Mouse (Mus musculus): Measurements from ENCODE around the gene Phpt1. TPM values are rescaled to one million over a fixed set of nuclear protein-coding genes. Genes with fewer than 3 reads are reported as not detected.

The Phpt1 gene
- total and polyA plus RNA-seq, 2 experiments from 2014 or later: 37.9 to 248 TPM

- ATAC-seq (ENCODE audit: insufficient read depth, low read depth) (no peak), DNase-seq (ENCODE audit: low spot score) (no peak)
- TF ChIP-seq EP300 (IDR thresholded peaks at IDR 0.05; ENCODE audit: low read depth): no peak
- no peak for TF ChIP-seq CTCF (IDR thresholded peaks at IDR 0.05; ENCODE audit: low read depth)
- Histone ChIP-seq H3K9me3 (replicated peaks; ENCODE audit: control insufficient read depth, low read length) (no peaks in the 10 kb centered on the region), H3K4me3 (ENCODE audit: low read depth, low read length) (no peak overlapping the region), H3K4me2 (ENCODE audit: low read depth, low read length) (no peak overlapping the region), H3K4me1 (ENCODE audit: control insufficient read depth, insufficient read depth) (peaks cover 8% of the 10 kb centered on the region; the same call in 1 of the 2 replicates), H3K27ac (ENCODE audit: low read depth) (no peak overlapping the region), H3K9ac (replicated peaks; ENCODE audit: low read depth, low read length) (no peak overlapping the region), H3K36me3 (replicated peaks; ENCODE audit: control insufficient read depth, insufficient read depth, low read length) (peaks cover 34% of the 10 kb centered on the region), H3K27me3 (ENCODE audit: control insufficient read depth, insufficient read depth, low read length) (no peaks in the 10 kb centered on the region)
- WGBS: 95% methylated on average over 4 of the region's 4 CpGs
Observed at GRCm38 (mm10) chr2:25540541-25540948, 34.5 kb downstream of the Phpt1 start.

GRCm38 (mm10) chr2:25536531-25536930 lies 38.5 kb downstream of the Phpt1 start:
- H3K4me3 ChIP-seq (ENCODE audit: low read depth, low read length): no peak overlapping the region
- H3K27me3 ChIP-seq (ENCODE audit: control insufficient read depth, insufficient read depth, low read length): no peaks in the 10 kb centered on the region
- H3K9me3 ChIP-seq (replicated peaks; ENCODE audit: control insufficient read depth, low read length): no peaks in the 10 kb centered on the region
- WGBS: 48% methylated on average over 8 of the region's 8 CpGs
- no peak for TF ChIP-seq EP300 (IDR thresholded peaks at IDR 0.05; ENCODE audit: low read depth)
- no peak for TF ChIP-seq CTCF (IDR thresholded peaks at IDR 0.05; ENCODE audit: low read depth)
- H3K4me2 ChIP-seq (ENCODE audit: low read depth, low read length): no peak overlapping the region
- ATAC-seq (ENCODE audit: insufficient read depth, low read depth) (no peak), DNase-seq (ENCODE audit: low spot score) (no peak)
- H3K4me1 ChIP-seq (ENCODE audit: control insufficient read depth, insufficient read depth): peaks cover 11% of the 10 kb centered on the region; the same call in 1 of the 2 replicates
- peaks cover 52% of the 10 kb centered on the region for H3K36me3 ChIP-seq (replicated peaks; ENCODE audit: control insufficient read depth, insufficient read depth, low read length)
- H3K27ac ChIP-seq (ENCODE audit: low read depth): no peak overlapping the region
- H3K9ac ChIP-seq (replicated peaks; ENCODE audit: low read depth, low read length): no peak overlapping the region

DNA sequence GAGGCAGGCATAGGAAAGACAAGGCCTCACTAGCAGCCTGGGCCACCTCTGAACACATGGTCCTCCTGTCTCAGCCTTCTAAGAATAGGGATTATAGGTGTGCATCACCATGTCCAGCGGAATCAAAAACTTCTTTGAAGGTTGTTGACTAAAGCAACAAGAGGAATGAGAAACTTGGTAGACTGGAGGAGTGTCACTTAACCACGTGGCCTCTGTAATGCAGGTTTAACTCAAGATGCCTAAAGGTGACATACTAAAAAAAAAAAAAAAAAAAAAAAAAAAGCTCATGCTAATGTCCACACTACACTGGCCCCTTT lies 40.2 kb downstream of the Phpt1 start:
- TF ChIP-seq CTCF (IDR thresholded peaks at IDR 0.05; ENCODE audit: low read depth) (no peak), EP300 (IDR thresholded peaks at IDR 0.05; ENCODE audit: low read depth) (no peak)
- 87% methylated on average over 2 of the region's 2 CpGs for WGBS
- Histone ChIP-seq H3K27me3 (ENCODE audit: control insufficient read depth, insufficient read depth, low read length) (no peaks in the 10 kb centered on the region), H3K27ac (ENCODE audit: low read depth) (peak overlapping the region; percentile 56; the same call in 1 of the 2 replicates), H3K4me1 (ENCODE audit: control insufficient read depth, insufficient read depth) (peaks cover 11% of the 10 kb centered on the region; the same call in 1 of the 2 replicates), H3K9ac (replicated peaks; ENCODE audit: low read depth, low read length) (no peak overlapping the region), H3K9me3 (replicated peaks; ENCODE audit: control insufficient read depth, low read length) (no peaks in the 10 kb centered on the region), H3K4me3 (ENCODE audit: low read depth, low read length) (no peak overlapping the region), H3K36me3 (replicated peaks; ENCODE audit: control insufficient read depth, insufficient read depth, low read length) (peaks cover 68% of the 10 kb centered on the region), H3K4me2 (ENCODE audit: low read depth, low read length) (no peak overlapping the region)
- ATAC-seq (ENCODE audit: insufficient read depth, low read depth) (no peak), DNase-seq (ENCODE audit: low spot score) (no peak)

DNA sequence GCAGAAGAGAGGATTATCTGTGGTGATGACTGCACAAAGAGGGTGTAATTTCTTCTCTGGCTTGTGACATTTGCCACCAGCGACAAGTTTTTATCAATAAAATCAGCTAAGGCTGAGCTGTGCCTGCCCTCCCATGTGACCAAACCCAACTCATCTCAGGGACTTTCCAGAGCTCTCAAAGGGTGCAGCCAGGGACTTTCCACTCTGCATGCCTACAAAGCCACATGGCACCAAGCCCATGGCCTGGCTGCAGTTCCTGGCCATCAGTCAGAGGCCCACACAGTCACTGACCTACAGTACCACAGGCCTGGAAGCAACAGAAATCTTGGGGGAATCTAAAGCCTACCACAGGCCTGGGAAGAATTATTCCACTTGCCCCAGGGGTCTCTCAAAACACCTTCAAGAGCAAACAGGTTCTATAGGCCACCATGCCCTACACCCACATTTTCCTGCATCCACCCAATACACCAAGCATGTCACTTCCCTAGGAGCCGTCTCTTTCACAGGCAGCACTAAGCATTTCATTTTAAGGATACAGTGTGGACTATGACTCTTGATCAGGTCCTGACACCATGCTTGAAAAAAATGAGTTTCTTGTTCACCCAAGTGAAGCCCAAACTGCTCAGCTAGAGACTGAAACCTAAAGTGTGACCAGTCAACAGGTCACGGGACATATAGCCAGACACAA lies 40.7 kb downstream of the Phpt1 start:
- no peaks in the 10 kb centered on the region for H3K9me3 ChIP-seq (replicated peaks; ENCODE audit: control insufficient read depth, low read length)
- no peak for TF ChIP-seq EP300 (IDR thresholded peaks at IDR 0.05; ENCODE audit: low read depth)
- no peak for TF ChIP-seq CTCF (IDR thresholded peaks at IDR 0.05; ENCODE audit: low read depth)
- ATAC-seq (ENCODE audit: insufficient read depth, low read depth) (peak; percentile 82), DNase-seq (ENCODE audit: low spot score) (peak; percentile 56)
- no peak overlapping the region for H3K9ac ChIP-seq (replicated peaks; ENCODE audit: low read depth, low read length)
- peaks cover 11% of the 10 kb centered on the region; the same call in 1 of the 2 replicates for H3K4me1 ChIP-seq (ENCODE audit: control insufficient read depth, insufficient read depth)
- peaks cover 73% of the 10 kb centered on the region for H3K36me3 ChIP-seq (replicated peaks; ENCODE audit: control insufficient read depth, insufficient read depth, low read length)
- peak overlapping the region; percentile 56 for H3K27ac ChIP-seq (ENCODE audit: low read depth)
- WGBS: 55% methylated on average over 3 of the region's 3 CpGs
- H3K27me3 ChIP-seq (ENCODE audit: control insufficient read depth, insufficient read depth, low read length): no peaks in the 10 kb centered on the region
- no peak overlapping the region for H3K4me3 ChIP-seq (ENCODE audit: low read depth, low read length)
- no peak overlapping the region for H3K4me2 ChIP-seq (ENCODE audit: low read depth, low read length)

GRCm38 (mm10) chr2:25533707-25534106 lies 41.3 kb downstream of the Phpt1 start:
- H3K9me3 ChIP-seq (replicated peaks; ENCODE audit: control insufficient read depth, low read length): no peaks in the 10 kb centered on the region
- no peak for ATAC-seq (ENCODE audit: insufficient read depth, low read depth)
- H3K36me3 ChIP-seq (replicated peaks; ENCODE audit: control insufficient read depth, insufficient read depth, low read length): peaks cover 78% of the 10 kb centered on the region
- no peaks in the 10 kb centered on the region for H3K27me3 ChIP-seq (ENCODE audit: control insufficient read depth, insufficient read depth, low read length)
- H3K4me2 ChIP-seq (ENCODE audit: low read depth, low read length): no peak overlapping the region
- no peak overlapping the region for H3K4me3 ChIP-seq (ENCODE audit: low read depth, low read length)
- TF ChIP-seq CTCF (IDR thresholded peaks at IDR 0.05; ENCODE audit: low read depth): no peak
- no peak for TF ChIP-seq EP300 (IDR thresholded peaks at IDR 0.05; ENCODE audit: low read depth)
- peaks cover 11% of the 10 kb centered on the region; the same call in 1 of the 2 replicates for H3K4me1 ChIP-seq (ENCODE audit: control insufficient read depth, insufficient read depth)
- WGBS: 96% methylated on average over 2 of the region's 2 CpGs
- DNase-seq (ENCODE audit: low spot score): no peak
- H3K9ac ChIP-seq (replicated peaks; ENCODE audit: low read depth, low read length): no peak overlapping the region
- no peak overlapping the region for H3K27ac ChIP-seq (ENCODE audit: low read depth)
